Mouse (Mus musculus) kidney, postnatal 0 days (tissue): Measurements from ENCODE around the gene Klhdc1. TPM values are rescaled to one million over a fixed set of nuclear protein-coding genes. Genes with fewer than 3 reads are reported as not detected.

Source experiments
- ATAC-seq: fragments of 200-750 bp; cut with Nextera tagmentation; replicated peaks from 2 replicates; pipeline ENCODE4 v1.8.0; 2017; ENCODE audit warnings: low read depth, moderate number of reproducible peaks, moderate TSS enrichment, moderate library complexity; ENCODE audit not compliant: low FRiP score
- DNase-seq: peaks from one replicate; pipeline ENCODE4 v3.0.0-alpha.2; 2016; ENCODE audit warnings: low spot score
- H3K27ac ChIP-seq: fragments of 300-500 bp; sonication (generic); 2 replicates; pipeline ENCODE4 v1.5.1; 2014; ENCODE audit warnings: mild to moderate bottlenecking
- H3K27me3 ChIP-seq: fragments of 300-500 bp; sonication (generic); 2 replicates; pipeline ENCODE4 v1.6.1; 2014; ENCODE audit warnings: low read length, mixed read lengths; ENCODE audit not compliant: insufficient read depth
- H3K36me3 ChIP-seq: fragments of 300-500 bp; sonication (generic); 2 replicates; pipeline ENCODE4 v1.6.1; 2014; ENCODE audit warnings: low read length, mixed read lengths; ENCODE audit not compliant: insufficient read depth
- H3K4me1 ChIP-seq: fragments of 300-500 bp; sonication (generic); replicated peaks from 2 replicates; pipeline ENCODE4 v1.6.1; 2014; ENCODE audit warnings: antibody characterized with exemption, low read length, mixed read lengths; ENCODE audit not compliant: insufficient read depth
- H3K4me2 ChIP-seq: fragments of 300-500 bp; sonication (generic); 2 replicates; pipeline ENCODE4 v1.6.1; 2014; ENCODE audit warnings: mild to moderate bottlenecking, low read length, moderate library complexity, mixed read lengths
- H3K4me3 ChIP-seq: fragments of 300-500 bp; sonication (generic); replicated peaks from 2 replicates; pipeline ENCODE4 v1.5.1; 2014; ENCODE audit warnings: low read depth, low read length
- H3K9ac ChIP-seq: fragments of 300-500 bp; sonication (generic); 2 replicates; pipeline ENCODE4 v1.6.1; 2014; ENCODE audit warnings: low read depth, low read length
- H3K9me3 ChIP-seq: fragments of 300-500 bp; sonication (generic); replicated peaks from 2 replicates; pipeline ENCODE4 v1.6.1; 2016; ENCODE audit warnings: low read length, inconsistent platforms, mixed read lengths
- CTCF ChIP-seq: IDR thresholded peaks from 2 replicates; pipeline ENCODE4 v1.5.1; 2016; ENCODE audit warnings: antibody characterized with exemption, low read depth, mild to moderate bottlenecking, moderate library complexity
- WGBS: fragments of 180-500 bp; shearing (Covaris S2); extraction: QIAGEN DNeasy Blood & Tissue Kit; methylation state at CpG from one replicate; pipeline ENCODE4 v1.1.7; 2014; 5-methylcytosine and 5-hydroxymethylcytosine counted together
- polyA plus RNA-seq: library from polyadenylated mRNA; unstranded; fragments of >200 nt; fragmentation: Nextera tagmentation; extraction: Ambion mirVana; gene quantifications from 2 replicates; pipeline ENCODE4 v1.2.1, GENCODE M21; 2015

The Klhdc1 gene
- polyA plus RNA-seq, 1 experiment from 2014 or later = 15.8 TPM

- H3K4me2 ChIP-seq = no peak overlapping the region
- no peak overlapping the region for H3K27ac ChIP-seq
- peaks cover 8% of the 10 kb centered on the region for H3K4me1 ChIP-seq
- ATAC-seq (no peak), DNase-seq (no peak)
- no peak overlapping the region for H3K9ac ChIP-seq
- H3K36me3 ChIP-seq = peaks cover 10% of the 10 kb centered on the region; the same call in 1 of the 2 replicates
- no peak overlapping the region for H3K4me3 ChIP-seq
- H3K27me3 ChIP-seq = no peaks in the 10 kb centered on the region
- TF ChIP-seq CTCF = no peak
- no peaks in the 10 kb centered on the region for H3K9me3 ChIP-seq
Measured at GRCm38 (mm10) chr12:69198985-69199384, 42.0 kb upstream of the Klhdc1 start.

- Histone ChIP-seq H3K27ac (no peak within 1 kb of the TSS), H3K4me3 (no peak within 1 kb of the TSS), H3K4me2 (no peak within 1 kb of the TSS), H3K36me3 (peaks cover 18% of the 10 kb centered on the region; the same call in 1 of the 2 replicates), H3K27me3 (no peaks in the 10 kb centered on the region), H3K4me1 (no peaks in the 10 kb centered on the region), H3K9me3 (no peaks in the 10 kb centered on the region), H3K9ac (no peak within 1 kb of the TSS)
- WGBS = 82% methylated on average over 16 of the region's 16 CpGs
- ATAC-seq = no peak
- no peak for DNase-seq
- TF ChIP-seq CTCF = no peak
Measured at GRCm38 (mm10) chr12:69204052-69204833, 36.7 kb upstream of the Klhdc1 start, which contains the start of gene Gm49384. TSS of gene Gm49384 (minus strand) at chr12:69204267.

- no peak overlapping the region for H3K4me2 ChIP-seq
- WGBS = 89% methylated on average over 8 of the region's 8 CpGs
- H3K4me1 ChIP-seq = no peaks in the 10 kb centered on the region
- H3K4me3 ChIP-seq = no peak overlapping the region
- H3K27ac ChIP-seq = no peak overlapping the region
- no peaks in the 10 kb centered on the region for H3K9me3 ChIP-seq
- no peak overlapping the region for H3K9ac ChIP-seq
- no peak for DNase-seq
- H3K36me3 ChIP-seq = peaks cover 15% of the 10 kb centered on the region; the same call in 1 of the 2 replicates
- TF ChIP-seq CTCF = no peak
- H3K27me3 ChIP-seq = no peaks in the 10 kb centered on the region
- ATAC-seq = no peak
Measured at GRCm38 (mm10) chr12:69207396-69207795, 33.6 kb upstream of the Klhdc1 start.

DNA sequence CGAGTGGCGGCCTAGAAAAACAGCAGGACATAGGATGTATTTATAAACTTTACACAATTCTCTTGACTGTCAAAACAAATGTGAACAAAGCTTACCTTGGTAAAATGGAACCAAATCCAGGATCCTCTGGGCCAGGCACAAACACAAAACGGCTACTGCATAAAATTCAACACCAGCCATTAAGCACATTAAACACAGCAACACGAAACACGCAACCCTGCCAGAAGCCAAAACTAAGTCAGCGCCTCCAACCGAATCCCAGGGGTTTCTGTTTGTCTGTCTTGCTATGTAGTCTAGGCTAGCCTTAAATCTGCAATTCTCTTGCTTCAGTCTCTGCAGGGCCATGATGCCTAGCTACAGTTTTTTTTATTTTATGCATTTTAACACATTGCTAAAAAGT is 33.0 kb upstream of the Klhdc1 start:
- 0 out of 2 replicates have a peak, but pooled peaks cover 15% of the 10 kb centered on the region for H3K36me3 ChIP-seq
- H3K4me1 ChIP-seq = no peaks in the 10 kb centered on the region
- H3K9ac ChIP-seq = no peak overlapping the region
- no peak overlapping the region for H3K4me2 ChIP-seq
- H3K4me3 ChIP-seq = no peak overlapping the region
- H3K27ac ChIP-seq = no peak overlapping the region
- no peaks in the 10 kb centered on the region for H3K9me3 ChIP-seq
- H3K27me3 ChIP-seq = no peaks in the 10 kb centered on the region
- ATAC-seq = no peak
- DNase-seq = no peak
- WGBS = 95% methylated on average over 7 of the region's 7 CpGs
- no peak for TF ChIP-seq CTCF

- no peaks in the 10 kb centered on the region for H3K9me3 ChIP-seq
- H3K27ac ChIP-seq = no peak overlapping the region
- H3K4me2 ChIP-seq = no peak overlapping the region
- no peaks in the 10 kb centered on the region for H3K27me3 ChIP-seq
- H3K4me1 ChIP-seq = no peaks in the 10 kb centered on the region
- 96% methylated on average over 2 of the region's 2 CpGs for WGBS
- no peak overlapping the region for H3K4me3 ChIP-seq
- DNase-seq = no peak
- peak; percentile 50 for TF ChIP-seq CTCF
- ATAC-seq = no peak
- H3K9ac ChIP-seq = no peak overlapping the region
- peaks cover 19% of the 10 kb centered on the region; the same call in 1 of the 2 replicates for H3K36me3 ChIP-seq
Measured at GRCm38 (mm10) chr12:69208520-69208919, 32.5 kb upstream of the Klhdc1 start.

DNA sequence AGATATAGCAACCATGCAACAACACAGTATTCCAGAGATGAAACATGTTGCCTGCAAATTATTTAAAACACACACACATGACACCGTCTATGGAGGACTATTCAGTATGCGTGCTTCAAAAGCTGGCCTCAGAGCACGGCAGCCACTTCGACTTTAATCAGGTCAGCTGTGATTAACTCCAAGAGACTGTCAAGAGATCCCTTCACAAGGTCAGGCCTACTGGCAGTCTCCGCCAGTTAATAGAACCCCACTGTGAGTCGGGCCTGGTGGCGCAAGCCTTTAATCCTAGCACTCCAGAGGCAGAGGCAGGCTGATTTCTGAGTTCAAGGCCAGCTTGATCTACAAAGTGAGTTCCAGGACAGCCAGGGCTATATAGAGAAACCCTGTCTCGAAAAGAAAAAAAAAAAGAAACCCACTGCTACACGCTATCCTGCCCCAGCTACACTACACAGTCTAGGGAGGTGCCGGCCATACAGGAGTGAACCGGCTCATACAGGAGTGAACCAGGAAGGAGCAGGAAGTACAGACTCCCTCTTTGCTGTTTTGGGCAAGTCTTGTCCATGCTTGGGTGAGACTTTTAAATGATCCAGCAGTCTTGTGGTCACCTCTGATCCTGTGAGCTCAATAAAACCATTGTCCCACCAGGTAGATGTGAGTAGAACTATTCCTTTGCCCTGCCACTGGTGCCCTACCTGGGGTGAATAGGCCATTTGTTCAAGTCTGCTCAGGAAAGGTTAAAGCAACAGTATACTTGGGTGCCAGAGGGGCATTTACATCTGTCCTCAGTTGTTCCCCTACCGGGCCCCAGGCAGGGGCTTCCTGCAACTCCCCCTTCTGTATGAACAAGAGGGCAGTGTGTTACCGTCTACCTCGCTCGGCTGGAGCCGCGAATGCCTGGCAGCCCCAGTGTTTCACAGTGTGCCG is 30.7 kb upstream of the Klhdc1 start:
- no peak overlapping the region for H3K9ac ChIP-seq
- peak; percentile 26; the same call in 1 of the 2 replicates for ATAC-seq

More for the DNA sequence above, 30.7 kb upstream of the Klhdc1 start:
- no peak overlapping the region for H3K4me2 ChIP-seq
- H3K27ac ChIP-seq = no peak overlapping the region
- no peaks in the 10 kb centered on the region for H3K27me3 ChIP-seq
- no peaks in the 10 kb centered on the region for H3K4me1 ChIP-seq
- no peaks in the 10 kb centered on the region for H3K9me3 ChIP-seq
- peaks cover 23% of the 10 kb centered on the region; the same call in 1 of the 2 replicates for H3K36me3 ChIP-seq
- 84% methylated on average over 18 of the region's 18 CpGs for WGBS
- no peak for DNase-seq
- no peak for TF ChIP-seq CTCF
- no peak overlapping the region for H3K4me3 ChIP-seq
